Mouse (Mus musculus): ENCODE measurements at regions not wholly inside any gene's neighbourhood (a gene's known extent, or its start where the extent isn't known, plus 50 kb on each side); places are given as distances from the start of the nearest gene placed in this dataset.

DNA sequence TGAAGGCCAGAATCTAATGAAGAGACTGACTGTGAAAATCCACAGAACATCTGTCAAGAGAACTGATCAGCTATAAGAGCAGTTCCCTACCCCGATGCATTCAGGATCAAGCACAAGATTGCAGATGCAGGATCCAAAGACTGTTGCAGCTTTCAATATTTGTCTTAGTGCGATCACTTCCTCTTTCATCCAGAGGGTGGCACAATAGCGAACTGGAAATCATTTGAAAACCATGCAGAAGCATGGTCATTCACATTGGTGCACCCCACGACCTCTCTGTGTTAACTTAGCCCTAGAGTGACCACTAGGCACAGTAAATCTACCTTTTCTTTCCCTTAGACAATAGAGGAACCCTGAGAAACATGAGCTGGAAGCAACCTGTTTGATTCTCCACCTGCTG is 55.8 kb upstream of the Pak3 start:
- DNase-seq = peak; percentile 5

DNA sequence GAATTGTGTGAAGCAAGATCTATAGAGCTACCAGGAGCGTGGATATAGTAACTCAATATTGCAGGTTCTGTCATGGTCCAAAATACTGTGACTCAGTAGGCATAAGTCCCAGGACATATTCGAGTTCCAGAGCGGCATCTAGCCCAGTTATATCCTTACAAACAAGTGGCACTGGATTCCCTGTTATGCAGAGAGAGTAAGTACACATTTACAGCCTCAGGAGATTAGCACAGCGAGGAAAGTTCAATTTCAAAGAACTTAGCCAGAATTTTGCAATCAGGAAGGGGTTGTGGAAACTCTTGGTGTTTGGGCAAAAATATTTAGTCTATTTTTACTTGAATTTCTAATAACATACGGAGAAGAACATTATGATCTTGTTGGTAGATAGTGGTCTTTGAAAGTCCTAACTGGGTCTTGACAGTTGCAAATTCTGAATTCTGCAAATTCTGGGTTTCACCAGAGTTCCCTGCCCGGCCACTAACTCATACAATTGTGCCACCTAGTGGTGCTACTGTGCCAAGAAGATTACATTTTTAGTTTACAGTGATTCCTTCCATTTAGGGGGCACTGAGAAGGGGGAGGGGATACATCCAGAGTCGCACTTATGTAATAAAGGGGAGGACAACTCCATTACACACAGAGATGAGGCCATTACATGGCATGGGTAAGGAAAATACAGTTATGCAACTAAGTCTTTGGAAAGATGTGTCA is 54.7 kb upstream of the Chrdl1 start:
- DNase-seq = peak; percentile 7

DNA sequence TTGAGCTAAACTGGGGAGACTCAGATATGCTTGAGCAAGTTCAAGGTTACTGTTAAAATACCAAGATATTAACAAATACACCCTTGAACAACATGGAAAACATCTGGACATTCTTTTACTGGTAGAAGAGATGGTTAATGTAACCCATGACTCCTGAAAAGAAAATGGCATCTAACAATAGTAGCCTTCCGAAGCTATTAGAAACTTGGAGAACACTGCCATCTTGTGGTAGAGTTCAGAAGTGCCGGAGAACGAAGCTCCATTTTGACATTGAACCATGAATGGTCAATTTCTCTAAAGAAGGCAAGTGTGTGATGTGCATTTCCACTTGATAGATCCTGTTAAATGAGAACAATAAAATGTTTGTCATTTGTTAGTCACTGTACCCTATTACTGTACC is 50.5 kb upstream of the Chrdl1 start:
- DNase-seq = peak; percentile 25

All from right cerebral cortex, postnatal 14 days (tissue).